Mouse (Mus musculus): ENCODE data around the gene Vps37c. TPM values are rescaled to one million over a fixed set of nuclear protein-coding genes. Genes with fewer than 3 reads are reported as not detected.

Gene Vps37c
- polyA plus RNA-seq, 1 experiment: 30.2 TPM

DNA sequence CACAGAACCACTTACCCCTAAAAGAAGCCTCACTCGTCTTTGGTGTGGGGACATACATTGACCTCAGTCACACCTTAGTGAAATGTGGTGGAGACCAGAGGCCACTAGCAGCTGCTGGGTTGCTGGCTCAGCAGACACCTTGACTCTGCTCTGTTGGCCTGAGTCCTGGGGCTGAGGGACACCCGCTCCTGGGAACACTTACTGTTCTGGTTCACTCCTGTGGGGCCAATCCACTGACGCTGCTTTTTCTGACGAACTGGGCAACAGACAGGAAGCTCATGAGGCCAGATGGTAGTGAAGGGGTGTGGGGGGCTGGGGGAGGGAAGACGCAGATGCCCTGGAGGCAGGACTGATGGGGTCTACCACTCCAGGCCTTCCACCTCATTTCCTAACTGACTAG lies 32.5 kb downstream of the Vps37c start:
- H3K27me3 ChIP-seq (ENCODE audit: control insufficient read depth, insufficient read depth, insufficient read length): no peaks in the 10 kb centered on the region
- TF ChIP-seq CEBPB (IDR thresholded peaks at IDR 0.05; ENCODE audit: insufficient read depth, poor library complexity, severe bottlenecking): no peak
- TF ChIP-seq MYOD1 (IDR thresholded peaks at IDR 0.05; ENCODE audit: control insufficient read depth in 1 of 3, insufficient read length in 2 of 3, low read depth in 2 of 3): peak in 1 of 3 experiments; percentile 19
- no peak overlapping the region for H3ac ChIP-seq (ENCODE audit: control insufficient read depth, insufficient read length)
- H3K4me2 ChIP-seq (ENCODE audit: low read depth): no peak overlapping the region
- H3K4me3 ChIP-seq: no peak overlapping the region
- H3K79me2 ChIP-seq (ENCODE audit: control insufficient read depth, insufficient read depth): no peaks in the 10 kb centered on the region
- no peaks in the 10 kb centered on the region for H3K36me3 ChIP-seq (ENCODE audit: control insufficient read depth, insufficient read depth)

DNA sequence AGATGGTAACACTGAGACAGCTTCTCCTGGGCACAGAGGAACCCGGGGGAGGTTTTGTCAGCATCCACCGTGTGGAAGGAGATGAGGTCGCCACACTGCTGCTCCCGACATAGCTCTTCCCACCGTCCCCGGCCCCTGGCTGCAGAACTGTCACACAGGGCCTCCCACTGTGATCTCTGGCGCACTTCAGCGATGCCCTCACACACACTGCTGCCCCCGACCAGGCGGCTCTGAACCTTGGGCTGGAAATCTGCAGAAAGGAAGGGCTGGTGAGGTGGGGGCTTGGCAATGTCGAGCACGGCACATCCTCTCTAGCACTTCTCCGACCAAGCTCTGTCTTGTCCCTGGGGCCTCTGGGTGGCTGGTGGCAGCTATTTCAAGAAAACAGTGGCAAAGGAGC lies 34.5 kb downstream of the Vps37c start:
- no peaks in the 10 kb centered on the region for H3K79me2 ChIP-seq (ENCODE audit: control insufficient read depth, insufficient read depth)
- H3K27me3 ChIP-seq (ENCODE audit: control insufficient read depth, insufficient read depth, insufficient read length): no peaks in the 10 kb centered on the region
- no peaks in the 10 kb centered on the region for H3K36me3 ChIP-seq (ENCODE audit: control insufficient read depth, insufficient read depth)
- no peak overlapping the region for H3ac ChIP-seq (ENCODE audit: control insufficient read depth, insufficient read length)
- H3K4me2 ChIP-seq (ENCODE audit: low read depth): no peak overlapping the region
- H3K4me3 ChIP-seq: no peak overlapping the region
- no peak for TF ChIP-seq E2F4 (IDR thresholded peaks at IDR 0.05; ENCODE audit: insufficient read depth)

DNA sequence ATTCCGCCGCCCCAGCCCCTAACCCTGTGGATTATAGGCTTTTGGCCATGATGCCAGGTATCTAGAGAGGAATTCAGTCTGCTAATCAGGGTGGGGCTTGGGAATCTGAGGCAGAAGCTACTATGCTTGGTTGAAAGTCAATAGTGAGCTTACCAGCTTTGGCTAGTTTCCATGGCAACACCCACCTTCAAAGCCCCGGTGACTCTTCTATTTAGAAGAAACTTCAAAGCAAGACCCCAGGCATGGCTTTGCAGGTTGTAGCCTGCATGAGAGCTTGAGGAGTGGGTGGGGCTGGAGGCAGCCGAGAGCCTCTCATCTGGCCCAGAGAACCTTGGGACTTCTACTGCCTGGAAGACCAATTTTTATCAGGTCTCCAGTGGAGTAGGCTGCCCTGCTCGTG lies 35.1 kb downstream of the Vps37c start:
- H3K79me2 ChIP-seq (ENCODE audit: control insufficient read depth, insufficient read depth): no peaks in the 10 kb centered on the region
- no peaks in the 10 kb centered on the region for H3K36me3 ChIP-seq (ENCODE audit: control insufficient read depth, insufficient read depth)
- H3K4me3 ChIP-seq: no peak overlapping the region
- H3ac ChIP-seq (ENCODE audit: control insufficient read depth, insufficient read length): no peak overlapping the region
- no peak for TF ChIP-seq POLR2AphosphoS2 (IDR thresholded peaks at IDR 0.05; ENCODE audit: insufficient read length, low read depth)
- no peak for TF ChIP-seq MAX (IDR thresholded peaks at IDR 0.05; ENCODE audit: low read depth)
- no peak for TF ChIP-seq TCF12 (IDR thresholded peaks at IDR 0.05; ENCODE audit: insufficient read depth, poor library complexity, severe bottlenecking)
- TF ChIP-seq TCF3 (IDR thresholded peaks at IDR 0.05; ENCODE audit: insufficient read length, low read depth): no peak
- TF ChIP-seq CEBPB (IDR thresholded peaks at IDR 0.05; ENCODE audit: insufficient read depth, poor library complexity, severe bottlenecking): no peak
- TF ChIP-seq E2F4 (IDR thresholded peaks at IDR 0.05; ENCODE audit: insufficient read depth): no peak
- no peak for TF ChIP-seq REST (IDR thresholded peaks at IDR 0.05; ENCODE audit: insufficient read depth, insufficient read length)
- no peak for TF ChIP-seq USF1 (IDR thresholded peaks at IDR 0.05; ENCODE audit: low read depth)
- no peak for TF ChIP-seq MYOD1 (IDR thresholded peaks at IDR 0.05; ENCODE audit: control insufficient read depth in 1 of 3, insufficient read length in 2 of 3, low read depth in 2 of 3)
- TF ChIP-seq SRF (IDR thresholded peaks at IDR 0.05; ENCODE audit: control insufficient read depth, insufficient read length, low read depth): no peak
- no peak for TF ChIP-seq MYOG (IDR thresholded peaks at IDR 0.05; ENCODE audit: control insufficient read depth in 1 of 3, insufficient read depth in 1 of 3, insufficient read length in 2 of 3, low read depth in 2 of 3)
- no peak for TF ChIP-seq POLR2A (IDR thresholded peaks at IDR 0.05; ENCODE audit: insufficient read length, low read depth)
- H3K27me3 ChIP-seq (ENCODE audit: control insufficient read depth, insufficient read depth, insufficient read length): no peaks in the 10 kb centered on the region
- H3K4me2 ChIP-seq (ENCODE audit: low read depth): no peak overlapping the region

DNA sequence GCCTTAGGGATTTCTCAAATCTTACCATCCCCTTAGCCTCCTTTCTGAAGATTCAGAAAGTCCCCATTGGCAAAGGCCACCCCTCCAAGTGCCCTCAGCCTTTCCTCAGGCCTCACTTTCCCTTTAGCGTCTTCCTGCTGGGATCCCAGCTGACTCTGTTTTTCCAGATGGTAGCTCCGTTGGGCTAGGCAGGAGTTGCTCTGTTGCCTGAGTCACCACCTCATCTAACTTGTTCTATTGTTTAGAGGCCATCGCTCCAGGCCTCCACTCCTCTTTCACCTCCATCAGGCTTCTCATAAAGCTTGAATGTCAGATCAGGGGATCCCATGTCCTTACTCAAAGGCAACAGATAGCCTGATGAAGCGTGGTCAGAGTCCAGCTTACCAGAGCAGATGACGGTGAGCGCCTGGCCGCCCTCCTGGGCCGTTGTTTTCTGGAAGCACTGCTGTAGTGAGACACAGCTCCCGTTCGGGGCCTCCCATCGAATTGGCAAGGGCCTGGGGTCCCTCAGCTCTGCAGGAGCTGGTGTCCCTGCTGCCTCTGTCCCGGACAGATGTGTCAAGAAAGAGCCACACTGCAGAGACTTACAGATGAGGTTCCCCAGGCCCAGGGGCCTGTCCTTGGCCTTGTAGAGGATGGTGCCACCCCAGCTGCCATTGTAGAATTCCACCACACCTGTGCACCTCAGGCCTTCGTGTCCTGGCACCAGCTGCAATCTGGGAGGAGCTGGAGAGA lies 36.3 kb downstream of the Vps37c start:
- Histone ChIP-seq H3K36me3 (ENCODE audit: control insufficient read depth, insufficient read depth) (no peaks in the 10 kb centered on the region), H3K4me2 (ENCODE audit: low read depth) (no peak overlapping the region), H3ac (ENCODE audit: control insufficient read depth, insufficient read length) (no peak overlapping the region), H3K27me3 (ENCODE audit: control insufficient read depth, insufficient read depth, insufficient read length) (no peaks in the 10 kb centered on the region), H3K79me2 (ENCODE audit: control insufficient read depth, insufficient read depth) (no peaks in the 10 kb centered on the region), H3K4me3 (no peak overlapping the region)
- TF ChIP-seq POLR2A (IDR thresholded peaks at IDR 0.05; ENCODE audit: insufficient read length, low read depth): no peak
- TF ChIP-seq REST (IDR thresholded peaks at IDR 0.05; ENCODE audit: insufficient read depth, insufficient read length): no peak
- no peak for TF ChIP-seq MYOD1 (IDR thresholded peaks at IDR 0.05; ENCODE audit: control insufficient read depth in 1 of 3, insufficient read length in 2 of 3, low read depth in 2 of 3)
- no peak for TF ChIP-seq TCF3 (IDR thresholded peaks at IDR 0.05; ENCODE audit: insufficient read length, low read depth)
- TF ChIP-seq SRF (IDR thresholded peaks at IDR 0.05; ENCODE audit: control insufficient read depth, insufficient read length, low read depth): no peak
- no peak for TF ChIP-seq TCF12 (IDR thresholded peaks at IDR 0.05; ENCODE audit: insufficient read depth, poor library complexity, severe bottlenecking)
- no peak for TF ChIP-seq USF1 (IDR thresholded peaks at IDR 0.05; ENCODE audit: low read depth)
- TF ChIP-seq MYOG (IDR thresholded peaks at IDR 0.05; ENCODE audit: control insufficient read depth in 1 of 3, insufficient read depth in 1 of 3, insufficient read length in 2 of 3, low read depth in 2 of 3): no peak
- no peak for TF ChIP-seq MAX (IDR thresholded peaks at IDR 0.05; ENCODE audit: low read depth)
- TF ChIP-seq POLR2AphosphoS2 (IDR thresholded peaks at IDR 0.05; ENCODE audit: insufficient read length, low read depth): no peak
- no peak for TF ChIP-seq E2F4 (IDR thresholded peaks at IDR 0.05; ENCODE audit: insufficient read depth)
- TF ChIP-seq CEBPB (IDR thresholded peaks at IDR 0.05; ENCODE audit: insufficient read depth, poor library complexity, severe bottlenecking): no peak

DNA sequence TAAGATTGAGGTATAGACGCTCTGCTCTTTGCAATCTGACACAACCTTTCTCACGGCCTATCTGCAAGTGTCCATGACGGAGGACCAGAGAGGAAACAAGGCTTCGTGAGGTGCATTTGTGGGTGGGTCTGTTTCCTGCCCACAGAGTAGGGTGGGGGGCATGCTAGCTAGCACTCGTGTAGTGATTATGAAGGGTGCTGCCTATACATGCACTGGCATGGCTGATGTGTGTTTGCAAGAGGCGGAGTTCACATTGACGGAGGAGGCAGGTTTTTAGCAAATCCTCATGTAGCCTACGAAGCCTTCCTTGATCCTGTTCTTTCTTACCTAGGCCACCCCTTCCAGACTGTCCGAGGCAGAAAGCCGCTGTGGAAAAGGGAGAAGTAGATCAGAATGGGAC lies 41.4 kb downstream of the Vps37c start:
- no peak for TF ChIP-seq SRF (IDR thresholded peaks at IDR 0.05; ENCODE audit: control insufficient read depth, insufficient read length, low read depth)
- TF ChIP-seq MAX (IDR thresholded peaks at IDR 0.05; ENCODE audit: low read depth): no peak
- TF ChIP-seq TCF3 (IDR thresholded peaks at IDR 0.05; ENCODE audit: insufficient read length, low read depth): no peak
- no peak for TF ChIP-seq MYOG (IDR thresholded peaks at IDR 0.05; ENCODE audit: control insufficient read depth in 1 of 3, insufficient read depth in 1 of 3, insufficient read length in 2 of 3, low read depth in 2 of 3)
- TF ChIP-seq POLR2AphosphoS2 (IDR thresholded peaks at IDR 0.05; ENCODE audit: insufficient read length, low read depth): no peak
- TF ChIP-seq POLR2A (IDR thresholded peaks at IDR 0.05; ENCODE audit: insufficient read length, low read depth): no peak
- TF ChIP-seq REST (IDR thresholded peaks at IDR 0.05; ENCODE audit: insufficient read depth, insufficient read length): no peak
- TF ChIP-seq TCF12 (IDR thresholded peaks at IDR 0.05; ENCODE audit: insufficient read depth, poor library complexity, severe bottlenecking): no peak
- TF ChIP-seq E2F4 (IDR thresholded peaks at IDR 0.05; ENCODE audit: insufficient read depth): no peak
- no peak for TF ChIP-seq USF1 (IDR thresholded peaks at IDR 0.05; ENCODE audit: low read depth)
- TF ChIP-seq MYOD1 (IDR thresholded peaks at IDR 0.05; ENCODE audit: control insufficient read depth in 1 of 3, insufficient read length in 2 of 3, low read depth in 2 of 3): no peak
- TF ChIP-seq CEBPB (IDR thresholded peaks at IDR 0.05; ENCODE audit: insufficient read depth, poor library complexity, severe bottlenecking): no peak
- Histone ChIP-seq H3K79me2 (ENCODE audit: control insufficient read depth, insufficient read depth) (no peaks in the 10 kb centered on the region), H3K36me3 (ENCODE audit: control insufficient read depth, insufficient read depth) (no peaks in the 10 kb centered on the region), H3ac (ENCODE audit: control insufficient read depth, insufficient read length) (no peak overlapping the region), H3K27me3 (ENCODE audit: control insufficient read depth, insufficient read depth, insufficient read length) (no peaks in the 10 kb centered on the region), H3K4me3 (no peak overlapping the region), H3K4me2 (ENCODE audit: low read depth) (no peak overlapping the region)
